In the genomic region with DNA sequence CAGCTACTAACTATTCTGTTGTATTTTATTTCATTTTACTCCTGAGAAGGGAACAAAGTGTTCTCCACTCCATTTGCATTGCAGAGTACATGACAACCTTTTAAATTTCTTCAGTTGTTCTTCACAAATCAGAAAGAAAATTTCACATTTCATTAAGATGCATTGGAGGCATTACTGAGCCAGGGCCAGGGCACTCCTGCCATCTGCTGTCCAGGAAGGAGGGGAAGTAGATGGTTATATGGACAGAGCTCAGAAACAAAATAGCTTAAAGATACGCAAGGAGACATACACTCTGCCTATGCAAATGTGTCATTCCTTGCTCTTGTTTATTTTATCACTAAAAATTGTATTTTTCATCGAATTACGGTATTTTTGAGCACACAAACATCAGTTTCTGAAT, we compare ENCODE assay signal across 17 mouse cellular contexts.
DNase-seq lines count a peak whose midpoint lies in the region; ATAC-seq and TF ChIP-seq lines count a peak whose summit lies in the region.
"Had no signal": no experiment of that assay in that cellular context is flagged by ENCODE, and none has a peak within 500 bp of the region (broad histone marks: within the 10 kb centered on the region; RNA-seq: fewer than 3 reads in every experiment).

No protein-coding gene starts in this region.

- no peaks in the 10 kb centered on the region for H3K9me3 ChIP-seq in hindbrain, embryonic 11.5 days (ENCODE audit: control insufficient read depth, low read length)
- H3K9me3 ChIP-seq in hindbrain, embryonic 10.5 days: no peaks in the 10 kb centered on the region
- no peaks in the 10 kb centered on the region for H3K9me3 ChIP-seq in lung, embryonic 14.5 days (ENCODE audit: low read depth, low read length)
- H3K9me3 ChIP-seq in heart, embryonic 12.5 days (replicated peaks): no peaks in the 10 kb centered on the region
- H3K9me3 ChIP-seq: forebrain, embryonic 10.5 days; midbrain, embryonic 13.5 days had no signal

- no peak for TF ChIP-seq CTCF in lung, embryonic 14.5 days (IDR thresholded peaks at IDR 0.05; ENCODE audit: low read depth)
- TF ChIP-seq CTCF in lung, adult 2 months (IDR thresholded peaks at IDR 0.05; ENCODE audit: insufficient read depth, low read length): no peak

- no peak overlapping the region for H3K9ac ChIP-seq in hindbrain, embryonic 11.5 days (ENCODE audit: low read depth, low read length)
- no peak overlapping the region for H3K9ac ChIP-seq in lung, embryonic 14.5 days
- no peak overlapping the region for H3K9ac ChIP-seq in heart, embryonic 12.5 days
- H3K9ac ChIP-seq: liver, embryonic 14.5 days; midbrain, embryonic 13.5 days had no signal

- peak; percentile 5 for DNase-seq in adrenal gland, postnatal 25 days
- no peak for DNase-seq in adrenal gland, adult 2 months
- DNase-seq in hindbrain, embryonic 11.5 days (ENCODE audit: low spot score): peak; percentile 2
- DNase-seq in hindbrain, embryonic 10.5 days (ENCODE audit: low spot score): no peak
- peak; percentile 4 for DNase-seq in lung, embryonic 14.5 days
- no peak for DNase-seq in lung, adult 2 months
- DNase-seq in retina, postnatal 1 day: peak; percentile 3
- DNase-seq: B cell, adult 2 months; cerebellum, adult 9-11 months; heart, postnatal 4 days; kidney, adult 9 months; right cerebral cortex, postnatal 4 days had no signal

- H3K36me3 ChIP-seq in hindbrain, embryonic 11.5 days (ENCODE audit: control insufficient read depth, insufficient read depth, low read length): no peaks in the 10 kb centered on the region
- no peaks in the 10 kb centered on the region for H3K36me3 ChIP-seq in hindbrain, embryonic 10.5 days
- no peaks in the 10 kb centered on the region for H3K36me3 ChIP-seq in lung, embryonic 14.5 days (ENCODE audit: insufficient read depth)
- H3K36me3 ChIP-seq in heart, embryonic 12.5 days: no peaks in the 10 kb centered on the region
- H3K36me3 ChIP-seq: forebrain, embryonic 10.5 days; midbrain, embryonic 13.5 days had no signal

- WGBS in hindbrain, embryonic 11.5 days: 82% methylated on average over 3 of the region's 3 CpGs
- 81% methylated on average over 3 of the region's 3 CpGs for WGBS in hindbrain, embryonic 10.5 days
- 61% methylated on average over 3 of the region's 3 CpGs for WGBS in lung, embryonic 14.5 days
- 45% methylated on average over 3 of the region's 3 CpGs for WGBS in lung, adult 2 months
- WGBS in heart, embryonic 12.5 days: 67% methylated on average over 3 of the region's 3 CpGs

- H3K4me2 ChIP-seq in hindbrain, embryonic 11.5 days (replicated peaks; ENCODE audit: low read depth, low read length): no peak overlapping the region
- H3K4me2 ChIP-seq in lung, embryonic 14.5 days: no peak overlapping the region
- no peak overlapping the region for H3K4me2 ChIP-seq in heart, embryonic 12.5 days
- H3K4me2 ChIP-seq: midbrain, embryonic 13.5 days had no signal

- no peaks in the 10 kb centered on the region for H3K4me1 ChIP-seq in hindbrain, embryonic 11.5 days (replicated peaks; ENCODE audit: control insufficient read depth, insufficient read depth, low read length)
- H3K4me1 ChIP-seq in hindbrain, embryonic 10.5 days (replicated peaks): no peaks in the 10 kb centered on the region
- no peaks in the 10 kb centered on the region for H3K4me1 ChIP-seq in lung, embryonic 14.5 days (ENCODE audit: insufficient read depth)
- no peaks in the 10 kb centered on the region for H3K4me1 ChIP-seq in lung, adult 2 months (ENCODE audit: control insufficient read depth, insufficient read depth, low read length)
- no peaks in the 10 kb centered on the region for H3K4me1 ChIP-seq in heart, embryonic 12.5 days (replicated peaks)
- H3K4me1 ChIP-seq: forebrain, embryonic 10.5 days; midbrain, embryonic 13.5 days had no signal

- no peak overlapping the region for H3K4me3 ChIP-seq in hindbrain, embryonic 11.5 days (ENCODE audit: low read depth, low read length)
- no peak overlapping the region for H3K4me3 ChIP-seq in hindbrain, embryonic 10.5 days
- H3K4me3 ChIP-seq in lung, embryonic 14.5 days (ENCODE audit: low read depth, low read length): no peak overlapping the region
- H3K4me3 ChIP-seq in lung, adult 2 months (replicated peaks; ENCODE audit: extremely low read depth, low read depth, low read length): no peak overlapping the region
- no peak overlapping the region for H3K4me3 ChIP-seq in heart, embryonic 12.5 days
- H3K4me3 ChIP-seq: forebrain, embryonic 10.5 days; midbrain, embryonic 13.5 days had no signal

- no peak for TF ChIP-seq POLR2A in lung, adult 2 months (IDR thresholded peaks at IDR 0.05; ENCODE audit: borderline replicate concordance, extremely low read depth, low read depth, low read length)

- ATAC-seq in hindbrain, embryonic 11.5 days (ENCODE audit: low FRiP score): no peak
- no peak for ATAC-seq in lung, embryonic 14.5 days (ENCODE audit: insufficient read depth)
- ATAC-seq in heart, embryonic 12.5 days (ENCODE audit: insufficient number of reproducible peaks, low FRiP score): no peak
- ATAC-seq: lung, postnatal 0 days; midbrain, embryonic 13.5 days had no signal

- no peak overlapping the region for H3K27ac ChIP-seq in hindbrain, embryonic 11.5 days (ENCODE audit: low read depth, low read length)
- H3K27ac ChIP-seq in hindbrain, embryonic 10.5 days: no peak overlapping the region
- no peak overlapping the region for H3K27ac ChIP-seq in lung, embryonic 14.5 days (ENCODE audit: low read depth)
- no peak overlapping the region for H3K27ac ChIP-seq in heart, embryonic 12.5 days (ENCODE audit: poor library complexity, severe bottlenecking)
- H3K27ac ChIP-seq: forebrain, embryonic 10.5 days; liver, embryonic 14.5 days; midbrain, embryonic 13.5 days had no signal

- H3K27me3 ChIP-seq in hindbrain, embryonic 11.5 days (ENCODE audit: control insufficient read depth, insufficient read depth, low read length): no peaks in the 10 kb centered on the region
- H3K27me3 ChIP-seq in hindbrain, embryonic 10.5 days (ENCODE audit: insufficient read depth, poor library complexity, severe bottlenecking): no peaks in the 10 kb centered on the region
- H3K27me3 ChIP-seq in lung, embryonic 14.5 days (ENCODE audit: insufficient read depth, low read length): no peaks in the 10 kb centered on the region
- H3K27me3 ChIP-seq in heart, embryonic 12.5 days (replicated peaks): no peaks in the 10 kb centered on the region
- H3K27me3 ChIP-seq: midbrain, embryonic 13.5 days had no signal

Comparison
In these comparisons a context has a peak if more than half of its experiments do, and no peak if none do; other contexts are left out.
1. DNase-seq: peak in adrenal gland, postnatal 25 days (single experiment), hindbrain, embryonic 11.5 days (single experiment), lung, embryonic 14.5 days (single experiment) and retina, postnatal 1 day (single experiment); none in adrenal gland, adult 2 months (single experiment), hindbrain, embryonic 10.5 days (single experiment) and lung, adult 2 months (single experiment).